Mouse (Mus musculus) G1E-ER4 (cell line): ENCODE results near the gene Slc24a1. TPM values are rescaled to one million over a fixed set of nuclear protein-coding genes. Genes with fewer than 3 reads are reported as not detected.

Experiments
- GATA1 ChIP-seq: IDR thresholded peaks from one replicate; pipeline ENCODE4 v1.8.0; 2012; ENCODE audit warnings: low read length, inconsistent platforms
- polyA plus RNA-seq: library from polyadenylated mRNA; stranded (reverse); fragments of >175 nt; gene quantifications from 2 replicates; pipeline ENCODE4 v1.2.3, GENCODE M21; 2012

Slc24a1 gene
- 0.01 TPM in 1 of 2 replicates, not detected in the other for polyA plus RNA-seq

DNA sequence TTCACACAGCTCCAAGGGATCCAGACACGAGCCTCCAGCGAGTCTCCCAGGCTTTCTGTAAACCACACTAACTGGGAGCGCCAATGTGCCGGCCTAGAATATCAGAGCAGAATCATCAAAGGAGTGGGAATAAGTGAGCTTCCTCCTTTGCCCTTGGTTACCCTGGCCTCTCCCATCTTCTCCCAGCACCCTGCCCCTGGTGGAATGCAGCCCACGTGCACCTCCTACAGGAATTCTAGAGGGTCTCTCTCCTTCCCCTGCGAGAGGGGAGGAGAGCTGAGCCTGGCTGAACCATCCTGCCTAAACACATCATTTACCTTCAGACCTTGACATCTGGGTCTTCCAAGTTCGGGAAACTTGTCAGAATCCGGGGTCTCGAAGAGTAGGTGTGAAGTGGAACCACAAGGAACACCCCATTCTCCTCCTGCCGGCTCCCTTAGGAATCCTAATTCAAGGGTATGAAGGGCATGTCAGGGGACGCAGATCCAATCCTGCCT is at the start of gene Slc24a1:
TSS of gene Slc24a1 (minus strand) at position 447 of the 497 bp plus-strand sequence.
- TF ChIP-seq GATA1 = no peak

- no peak for TF ChIP-seq GATA1
Measured at GRCm38 (mm10) chr9:64990291-64990690, 38.9 kb upstream of the Slc24a1 start.

DNA sequence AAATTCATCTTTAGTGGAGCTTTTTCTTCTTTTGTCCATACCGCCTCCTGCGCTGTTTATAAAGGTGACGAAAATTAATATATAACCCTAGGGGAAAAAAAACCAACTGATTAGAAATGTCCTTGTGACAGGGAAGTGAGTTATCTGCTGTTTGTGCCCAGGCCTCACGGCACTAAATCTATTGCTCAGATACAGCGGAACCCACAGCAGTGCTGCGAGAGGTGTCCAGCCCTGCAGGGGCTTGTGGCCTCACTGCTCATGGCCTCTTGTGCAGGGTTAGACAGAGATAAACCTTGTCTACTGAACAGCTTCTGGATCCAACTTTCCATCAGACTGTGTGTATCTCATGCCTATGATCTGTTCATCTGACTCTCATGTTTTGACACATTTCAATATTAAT is 37.0 kb upstream of the Slc24a1 start:
- TF ChIP-seq GATA1 = no peak

DNA sequence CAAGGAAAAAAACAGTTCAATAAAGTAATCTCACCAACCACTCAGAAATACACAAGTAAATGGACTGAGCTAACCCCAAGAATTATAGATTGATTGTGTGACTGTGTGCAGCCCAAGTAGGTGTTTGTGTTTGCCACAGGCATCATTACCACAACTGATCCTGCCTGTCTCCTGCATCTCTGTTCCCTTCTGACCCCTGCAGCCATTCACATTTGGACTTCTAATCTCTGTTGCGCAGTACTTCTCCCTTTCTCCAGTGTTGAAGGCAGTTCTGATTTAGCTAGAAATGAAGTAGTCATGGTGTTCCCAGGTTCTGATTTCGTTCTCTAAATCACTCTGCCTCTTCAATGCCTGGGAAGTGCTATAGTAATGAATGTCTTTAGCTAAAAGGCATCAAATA is 36.2 kb upstream of the Slc24a1 start:
- TF ChIP-seq GATA1 = no peak

- no peak for TF ChIP-seq GATA1
Measured at GRCm38 (mm10) chr9:64985807-64986206, 34.4 kb upstream of the Slc24a1 start.

DNA sequence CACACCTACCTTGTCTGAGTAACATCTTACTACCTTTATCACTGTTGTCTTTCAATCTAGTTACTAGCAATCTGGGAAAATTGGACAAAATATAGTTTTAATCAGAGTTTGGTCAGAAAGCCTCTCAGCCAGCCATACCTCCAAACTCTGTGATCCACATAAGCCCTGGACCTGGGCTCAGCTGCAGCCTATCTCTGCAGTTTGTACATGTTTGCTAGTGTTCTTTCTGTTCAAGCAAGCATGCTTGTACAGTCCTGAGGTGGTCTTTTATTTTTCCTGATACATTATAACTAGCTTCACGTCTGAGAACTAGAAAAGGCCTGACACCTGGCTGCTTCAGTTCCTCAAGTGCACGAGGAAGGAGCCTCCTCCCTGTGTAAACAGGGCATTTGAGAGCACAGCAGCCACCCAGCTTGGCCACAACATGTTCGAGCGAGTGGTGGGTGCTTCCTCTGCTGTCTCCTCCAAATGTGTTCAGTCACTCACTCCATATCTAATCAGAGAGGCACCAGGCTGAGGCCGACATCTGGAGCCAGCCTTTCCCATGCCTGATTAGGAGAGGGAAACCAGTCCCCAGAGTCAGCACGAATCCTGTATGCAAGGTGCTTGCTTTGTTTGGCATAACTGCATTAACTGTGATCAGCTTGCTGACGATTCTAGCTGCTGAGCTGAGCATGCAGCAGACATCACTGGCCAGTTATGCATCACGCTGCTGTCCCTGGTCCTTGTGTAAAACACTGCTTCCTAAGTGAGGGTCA is 33.8 kb upstream of the Slc24a1 start:
- no peak for TF ChIP-seq GATA1

GRCm38 (mm10) chr9:64981904-64982303 is 30.5 kb upstream of the Slc24a1 start:
- no peak for TF ChIP-seq GATA1

DNA sequence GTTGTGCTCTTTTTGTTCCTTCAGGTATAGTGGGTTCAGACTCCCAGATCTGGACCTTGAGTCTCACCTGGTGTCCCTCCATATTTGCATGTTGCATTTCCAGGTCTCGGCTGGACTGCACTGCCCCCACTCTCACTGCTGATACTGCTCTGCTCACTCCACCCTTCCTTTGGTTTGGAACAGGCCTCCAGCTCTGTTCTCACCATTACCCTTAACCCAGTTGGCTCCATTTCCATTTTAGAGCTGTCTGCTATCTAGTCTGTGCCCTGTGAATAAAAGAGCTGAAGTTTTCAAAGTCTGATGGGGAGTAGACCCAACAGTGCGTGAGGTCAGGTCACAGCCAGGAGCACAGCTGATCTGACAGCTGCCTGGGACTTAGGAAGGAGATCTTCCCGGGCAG is 29.1 kb upstream of the Slc24a1 start:
- no peak for TF ChIP-seq GATA1

DNA sequence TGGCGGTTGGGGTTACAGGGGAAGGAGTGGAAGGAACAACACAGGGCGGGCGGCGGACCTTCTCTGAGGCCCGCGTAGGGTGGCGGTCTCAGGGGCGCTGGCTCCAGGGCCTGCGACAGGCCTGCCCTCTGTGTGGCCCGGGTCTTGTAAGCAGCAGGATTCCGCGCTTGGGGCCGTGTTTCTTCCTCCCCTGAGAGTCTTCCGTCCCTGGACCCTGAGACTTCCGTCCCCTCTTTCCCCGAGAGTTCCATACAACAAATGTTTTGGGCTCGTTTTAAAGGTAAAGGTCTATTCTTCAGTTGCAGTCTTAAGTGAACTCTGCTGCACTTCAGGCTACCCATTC is 9.5 kb upstream of the Slc24a1 start:
- TF ChIP-seq GATA1 = no peak

DNA sequence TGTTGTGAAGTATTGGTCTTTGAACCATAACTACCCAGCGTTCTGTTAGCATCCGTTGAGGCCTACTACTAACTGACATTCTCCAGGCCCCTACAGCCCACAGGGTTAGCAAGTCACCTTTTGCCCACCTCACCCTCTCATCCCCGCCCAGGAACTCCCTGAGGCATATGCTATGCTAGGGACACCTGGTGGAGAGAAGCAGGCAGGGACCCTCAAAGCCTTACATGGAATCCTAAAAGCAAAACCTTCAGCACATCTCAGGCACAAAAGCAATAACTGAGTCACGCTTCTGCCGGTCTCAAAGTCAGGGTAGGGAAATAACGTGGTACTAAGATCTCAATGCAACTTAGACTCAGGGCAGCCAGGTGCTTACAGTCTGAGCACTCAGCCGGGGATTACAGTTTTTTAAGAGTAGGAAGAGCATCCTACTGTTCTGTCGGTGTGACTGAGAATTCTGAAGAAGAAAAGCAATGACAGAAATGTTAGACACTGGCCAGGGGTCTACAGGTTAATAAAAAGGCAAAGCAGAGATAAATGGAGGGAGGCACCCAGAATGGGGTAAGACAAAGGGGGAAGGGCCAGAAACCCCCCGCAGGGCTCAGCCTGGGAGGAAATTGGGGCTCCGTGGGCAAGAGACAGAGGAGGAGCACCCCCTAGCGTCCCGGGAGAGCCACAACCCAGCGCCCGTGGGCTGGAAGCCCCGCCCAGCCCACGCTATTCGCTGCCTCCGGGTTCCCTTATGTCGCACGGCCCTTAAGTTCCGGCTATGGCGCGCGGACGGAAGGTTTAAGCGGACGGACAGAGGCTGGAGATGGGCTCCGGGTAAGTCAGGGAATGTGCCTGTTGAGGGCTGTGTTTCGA is 8.9 kb upstream of the Slc24a1 start, which contains the start of gene Ints14:
TSS of gene Ints14 (plus strand) at position 789 of the 861 bp plus-strand sequence.
- no peak for TF ChIP-seq GATA1

DNA sequence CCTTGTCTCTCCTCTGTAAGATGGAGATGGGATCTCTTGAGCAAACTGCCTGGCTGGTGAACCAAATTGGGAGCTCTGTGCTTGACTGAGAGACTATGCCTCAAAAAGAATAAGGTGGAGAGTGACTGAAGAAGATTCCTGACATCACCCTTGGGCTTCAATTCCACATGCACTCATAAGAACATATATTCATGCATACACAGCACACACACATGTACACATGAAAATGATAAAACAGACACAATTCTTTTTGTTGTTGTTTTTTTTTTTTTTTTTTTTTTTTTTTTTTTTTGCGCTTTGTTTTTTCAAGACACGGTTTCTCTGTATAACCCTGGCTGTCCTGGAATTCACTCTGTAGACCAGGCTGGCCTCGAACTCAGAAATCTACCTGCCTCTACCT is 5.9 kb upstream of the Slc24a1 start:
- no peak for TF ChIP-seq GATA1

DNA sequence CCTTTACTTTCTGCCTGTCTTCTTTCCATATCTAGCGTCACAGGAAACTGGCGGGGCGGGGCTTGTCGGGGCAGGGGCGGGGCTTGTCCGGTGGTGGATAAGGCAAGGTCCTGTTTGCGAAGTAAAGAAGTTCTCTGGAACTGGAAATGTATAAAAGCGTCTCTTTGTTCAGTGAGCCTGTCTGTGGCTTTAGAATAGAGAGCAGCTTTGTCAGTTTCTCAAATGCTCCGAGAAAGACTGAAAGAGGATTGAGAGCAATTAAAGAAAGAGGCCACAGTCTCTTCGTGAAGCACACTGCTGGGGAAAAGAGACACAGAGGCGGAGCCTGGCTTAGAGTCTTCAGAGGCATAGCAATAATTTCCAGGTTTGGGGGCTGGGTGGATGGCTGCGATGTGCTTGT is 4.9 kb upstream of the Slc24a1 start:
- no peak for TF ChIP-seq GATA1

DNA sequence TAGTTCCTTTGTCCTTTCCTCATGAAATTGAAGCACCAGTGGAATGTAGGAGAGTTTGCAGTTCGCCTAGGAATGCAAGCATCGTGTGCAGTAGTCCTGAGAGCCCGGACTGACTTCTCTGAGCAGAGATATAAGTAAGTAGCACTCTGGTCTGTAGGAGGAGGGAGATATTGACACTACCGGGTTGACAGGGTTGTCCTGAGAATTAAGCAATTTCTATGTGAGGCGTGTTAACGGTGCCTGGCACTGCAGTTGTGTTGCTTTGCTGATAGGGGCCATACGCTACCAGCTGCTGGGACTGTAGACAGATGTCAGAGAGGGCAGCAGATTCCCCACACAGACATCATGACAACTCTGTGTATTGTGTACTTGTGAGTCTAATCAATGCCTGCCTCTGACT is 1.8 kb upstream of the Slc24a1 start:
- no peak for TF ChIP-seq GATA1

- TF ChIP-seq GATA1 = no peak
Measured at GRCm38 (mm10) chr9:64952055-64952454, 648 bp upstream of the Slc24a1 start.

GRCm38 (mm10) chr9:64947483-64948095 is 3.8 kb downstream of the Slc24a1 start:
- TF ChIP-seq GATA1 = no peak

DNA sequence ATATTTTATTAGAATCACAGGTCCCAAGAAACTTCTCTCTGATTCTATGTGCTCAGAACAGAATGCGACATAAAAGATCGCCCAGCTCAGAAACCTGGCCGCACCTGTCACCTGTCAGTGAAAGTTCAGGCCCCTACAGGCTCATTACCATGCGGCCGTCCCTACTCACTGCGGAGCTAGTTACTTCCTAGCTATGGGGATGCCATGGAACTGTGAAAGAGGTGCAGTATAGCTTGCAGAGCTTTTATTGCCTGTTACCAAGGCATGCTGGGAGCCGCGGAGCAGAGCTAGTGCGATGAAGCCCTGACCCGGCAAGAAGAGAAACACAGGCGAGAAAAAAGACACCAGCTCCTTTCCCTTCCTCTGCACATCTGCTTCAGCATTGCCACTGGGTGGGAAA is 7.4 kb downstream of the Slc24a1 start:
- no peak for TF ChIP-seq GATA1
